Mouse (Mus musculus): ENCODE measurements around the gene Scamp5.

Scamp5 gene

GRCm38 (mm10) chr9:57485774-57486173 is 17.9 kb upstream of the Scamp5 start:
- ChIA-PET POLR2A (interaction anchor here (0.5 to 6.4 kb wide), 45 partner anchors 9 to 276 kb away, joined by 3 to 95 read pairs (median 4); partner anchors contain the start of genes Cox5a (in 4 of the 4), Rpp25 (in 4 of the 4), Scamp5 (in 4 of the 4) and Ppcdc (in 2 of the 4)), CTCF (interaction anchor here (0.5 to 2.8 kb wide), 77 partner anchors 9 to 596 kb away, joined by 3 to 80 read pairs (median 5); partner anchors contain the start of genes Rpp25 (in 4 of the 4), Cox5a (in 3 of the 4), Csk (in 2 of the 4) and 1700017B05Rik (in 1 of the 4))

DNA sequence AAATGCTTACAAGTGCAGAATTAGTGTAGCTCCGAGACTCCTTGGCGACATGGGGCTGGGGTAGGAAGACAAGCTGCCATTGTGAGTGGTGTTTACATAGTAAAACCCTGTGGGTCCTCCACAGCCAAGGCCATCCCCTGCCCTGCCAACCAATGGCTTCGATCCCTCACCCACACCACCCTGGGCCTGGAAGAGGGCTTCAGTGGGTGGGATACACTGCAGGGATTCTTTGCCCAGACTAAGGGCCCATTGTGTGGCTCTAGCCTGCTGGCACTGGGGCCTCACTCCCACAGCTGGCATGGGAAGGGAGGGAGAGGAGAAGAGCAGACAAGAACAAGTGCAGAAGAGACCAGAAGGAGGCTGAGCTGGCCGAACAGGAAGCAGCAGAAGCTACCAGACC is 1.1 kb upstream of the Scamp5 start:
- POLR2A ChIA-PET, result interaction anchor here (0.5 to 2.8 kb wide), 27 partner anchors 9 to 181 kb away, joined by 3 to 40 read pairs (median 6); partner anchors contain the start of genes Cox5a (in 3 of the 4), Rpp25 (in 3 of the 4) and Ppcdc (in 1 of the 4)

DNA sequence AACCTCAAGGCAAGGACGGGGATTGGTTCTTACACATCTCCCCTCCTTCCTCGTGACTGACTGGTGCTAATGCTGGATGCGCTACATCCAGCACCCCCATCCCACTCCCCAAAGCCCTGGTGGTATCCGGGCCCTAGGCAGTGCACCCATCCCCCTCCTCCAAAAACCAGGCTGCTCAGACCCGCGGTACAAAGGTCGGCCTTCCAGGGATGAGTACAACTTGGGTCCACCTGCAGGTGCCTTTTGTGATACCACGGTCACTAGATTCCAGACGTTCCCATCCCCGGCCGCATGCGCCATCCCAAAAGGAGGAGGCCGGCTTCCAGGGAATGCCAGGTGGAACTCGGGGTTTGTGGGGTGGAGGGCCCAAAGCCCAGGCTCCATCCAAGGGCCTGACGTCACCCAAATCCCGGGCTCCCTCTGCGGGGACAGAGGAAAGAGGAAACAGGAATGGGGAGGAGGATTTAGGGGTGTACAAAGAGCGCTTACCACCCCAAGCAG is 539 bp downstream of the Scamp5 start:
- ChIA-PET CTCF (interaction anchor here in 3 of 4 experiments (0.8 to 2.7 kb wide), 9 partner anchors 10 to 186 kb away, joined by 3 to 17 read pairs (median 4); partner anchors contain the start of genes Csk (in 1 of the 3) and Ppcdc (in 1 of the 3)), POLR2A (interaction anchor here (0.6 to 2.8 kb wide), 45 partner anchors 8 to 337 kb away, joined by 3 to 40 read pairs (median 5); partner anchors contain the start of genes Rpp25 (in 4 of the 4), Cox5a (in 3 of the 4), 1700017B05Rik (in 2 of the 4) and Man2c1 (in 1 of the 4))

More for the DNA sequence above, 1.1 kb upstream of the Scamp5 start:
- CTCF ChIA-PET, result interaction anchor here in 3 of 4 experiments (0.6 to 2.7 kb wide), 12 partner anchors 9 to 221 kb away, joined by 3 to 17 read pairs (median 4); partner anchors contain the start of gene Csk (in 1 of the 3)

GRCm38 (mm10) chr9:57466101-57466500 is 1.8 kb downstream of the Scamp5 start:
- ChIA-PET CTCF (no interaction called here), POLR2A (interaction anchor here in 2 of 4 experiments (0.9 to 2.1 kb wide), 7 partner anchors 9 to 48 kb away, joined by 3 to 6 read pairs (median 4); partner anchors contain the start of genes Ppcdc (in 1 of the 2) and Rpp25 (in 1 of the 2))

- CTCF ChIA-PET, result interaction anchor here (0.5 to 1.7 kb wide), 10 partner anchors 13 to 167 kb away, joined by 3 to 16 read pairs (median 4); no protein-coding TSS in a partner anchor
- POLR2A ChIA-PET, result interaction anchor here in 3 of 4 experiments (0.6 to 2.0 kb wide), 17 partner anchors 9 to 511 kb away, joined by 3 to 9 read pairs (median 4); partner anchors contain the start of genes Cox5a (in 2 of the 3), Rpp25 (in 2 of the 3) and Csk (in 1 of the 3)
Observed at GRCm38 (mm10) chr9:57462866-57463265, 5.0 kb downstream of the Scamp5 start.

GRCm38 (mm10) chr9:57459707-57460106 is 8.2 kb downstream of the Scamp5 start:
- CTCF ChIA-PET, result interaction anchor here (0.5 to 2.1 kb wide), 52 partner anchors 8 to 1952 kb away, joined by 3 to 20 read pairs (median 4); partner anchors contain the start of genes Scamp5 (in 2 of the 4), Csk (in 1 of the 4), Edc3 (in 1 of the 4) and Ppcdc (in 1 of the 4)
- POLR2A ChIA-PET, result interaction anchor here (0.5 to 2.3 kb wide), 25 partner anchors 8 to 329 kb away, joined by 3 to 24 read pairs (median 5); partner anchors contain the start of genes Rpp25 (in 2 of the 4), 1700017B05Rik (in 1 of the 4), Csk (in 1 of the 4) and Lman1l (in 1 of the 4)

DNA sequence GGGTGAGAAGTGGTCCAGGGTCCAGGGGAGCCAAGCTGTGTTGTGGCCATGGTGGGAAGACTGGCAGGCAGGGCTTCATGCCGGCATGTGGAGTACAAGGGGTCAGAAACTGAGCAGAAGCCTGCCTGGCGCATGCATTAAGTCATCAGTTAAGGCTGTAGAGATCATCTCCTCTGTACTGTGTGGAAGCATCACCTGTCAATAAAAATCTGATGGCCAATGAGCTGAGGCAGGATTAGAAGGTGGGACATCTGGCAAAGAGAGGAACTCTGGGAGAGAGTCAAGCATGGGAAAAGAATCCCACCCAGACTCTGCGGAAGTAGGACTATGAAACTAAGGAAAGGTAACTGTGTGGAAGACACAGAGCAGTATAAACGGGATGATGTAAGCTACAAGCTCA is 14.3 kb downstream of the Scamp5 start:
- POLR2A ChIA-PET, result interaction anchor here in 3 of 4 experiments (0.5 to 3.8 kb wide), 26 partner anchors 9 to 1094 kb away, joined by 3 to 25 read pairs (median 4); partner anchors contain the start of genes Ppcdc (in 3 of the 3), Cox5a (in 2 of the 3), Rpp25 (in 2 of the 3) and Scamp5 (in 2 of the 3)
- CTCF ChIA-PET, result interaction anchor here in 2 of 4 experiments (0.7 to 1.1 kb wide), 3 partner anchors 12 to 201 kb away, joined by 3 to 6 read pairs (median 6); partner anchors contain the start of gene Ppcdc (in 1 of the 2)

GRCm38 (mm10) chr9:57452624-57453462 is 15.0 kb downstream of the Scamp5 start:
- CTCF ChIA-PET, result interaction anchor here in 3 of 4 experiments (0.8 to 1.3 kb wide), 5 partner anchors 11 to 322 kb away, joined by 3 to 6 read pairs (median 3); partner anchors contain the start of genes Man2c1 (in 1 of the 3) and Ppcdc (in 1 of the 3)
- POLR2A ChIA-PET, result interaction anchor here in 3 of 4 experiments (0.8 to 3.8 kb wide), 19 partner anchors 8 to 69 kb away, joined by 3 to 25 read pairs (median 4); partner anchors contain the start of genes Ppcdc (in 3 of the 3), Cox5a (in 2 of the 3), Scamp5 (in 2 of the 3) and Rpp25 (in 1 of the 3)

- ChIA-PET POLR2A (interaction anchor here (0.6 to 2.8 kb wide), 18 partner anchors 10 to 206 kb away, joined by 3 to 15 read pairs (median 4); partner anchors contain the start of genes Ppcdc (in 3 of the 4), Rpp25 (in 2 of the 4) and Scamp5 (in 2 of the 4)), CTCF (interaction anchor here (0.5 to 1.7 kb wide), 27 partner anchors 8 to 1246 kb away, joined by 3 to 12 read pairs (median 4); partner anchors contain the start of genes Ppcdc (in 3 of the 4), Cox5a (in 2 of the 4) and Scamp5 (in 2 of the 4))
Observed at GRCm38 (mm10) chr9:57449715-57450114, 18.1 kb downstream of the Scamp5 start.

DNA sequence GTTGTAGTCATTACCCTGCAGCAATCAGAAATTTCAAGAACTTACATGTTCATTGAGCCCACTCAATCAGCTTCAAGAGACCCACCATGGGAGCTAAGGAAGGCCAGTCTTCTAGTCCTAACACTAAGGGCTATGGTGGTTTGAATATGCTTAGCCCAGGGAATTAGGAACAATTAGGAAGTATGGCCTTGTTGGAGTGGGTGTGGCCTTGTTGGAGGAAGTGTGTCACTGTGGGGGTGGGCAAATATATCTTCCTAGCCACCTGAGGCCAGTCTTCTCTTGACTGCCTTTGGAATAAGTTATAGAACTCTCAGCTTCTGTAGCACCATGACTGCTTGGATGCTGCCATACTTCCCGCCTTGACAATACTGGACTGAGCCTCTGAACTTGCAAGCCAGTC is 27.2 kb downstream of the Scamp5 start:
- CTCF ChIA-PET, result interaction anchor here in 3 of 4 experiments (0.5 to 1.6 kb wide), 5 partner anchors 9 to 219 kb away, joined by 3 to 13 read pairs (median 3); no protein-coding TSS in a partner anchor
- POLR2A ChIA-PET, result interaction anchor here (0.7 to 5.5 kb wide), 17 partner anchors 9 to 367 kb away, joined by 3 to 56 read pairs (median 6); partner anchors contain the start of genes 1700017B05Rik (in 1 of the 4), Mpi (in 1 of the 4) and Rpp25 (in 1 of the 4)

GRCm38 (mm10) chr9:57439522-57440295 is 28.2 kb downstream of the Scamp5 start, which contains the start of gene Ppcdc:
Ppcdc (minus strand) TSS chr9:57440124.
- CTCF ChIA-PET, result interaction anchor here in 3 of 4 experiments (0.6 to 1.6 kb wide), 14 partner anchors 10 to 366 kb away, joined by 3 to 7 read pairs (median 4); partner anchors contain the start of gene Scamp5 (in 1 of the 3)
- POLR2A ChIA-PET, result interaction anchor here (0.6 to 5.5 kb wide), 81 partner anchors 9 to 887 kb away, joined by 3 to 56 read pairs (median 4); partner anchors contain the start of genes Rpp25 (in 3 of the 4), Cox5a (in 2 of the 4), Edc3 (in 2 of the 4) and Man2c1 (in 2 of the 4)

DNA sequence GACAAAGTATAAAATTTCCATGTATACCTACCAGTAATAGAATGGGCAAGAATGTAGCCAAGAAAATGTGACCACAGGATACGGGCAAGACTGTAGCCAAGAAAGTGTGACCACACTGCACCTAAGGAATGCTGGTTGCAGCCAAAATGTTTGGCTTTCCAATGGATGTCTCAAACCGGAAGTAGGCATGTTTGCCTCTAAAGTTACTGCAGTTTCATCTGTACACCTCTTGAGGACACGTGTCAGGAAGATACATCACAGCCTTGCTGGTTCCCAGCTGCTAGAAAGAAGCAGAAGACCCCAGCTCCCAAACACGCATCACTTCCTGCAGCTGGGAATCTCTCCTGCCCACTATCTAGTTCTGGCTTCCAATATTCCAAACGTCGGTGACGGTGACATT is 28.8 kb downstream of the Scamp5 start:
- POLR2A ChIA-PET, result interaction anchor here in 3 of 4 experiments (0.6 to 5.5 kb wide), 46 partner anchors 9 to 459 kb away, joined by 3 to 56 read pairs (median 5); partner anchors contain the start of genes Cox5a (in 2 of the 3), Rpp25 (in 2 of the 3), 1700017B05Rik (in 1 of the 3) and Csk (in 1 of the 3)

GRCm38 (mm10) chr9:57437896-57438614 is 29.8 kb downstream of the Scamp5 start:
- CTCF ChIA-PET, result interaction anchor here in 2 of 4 experiments (0.6 to 1.4 kb wide), 3 partner anchors 22 to 217 kb away, joined by 3 to 13 read pairs (median 3); no protein-coding TSS in a partner anchor
- POLR2A ChIA-PET, result interaction anchor here in 3 of 4 experiments (0.5 to 5.5 kb wide), 20 partner anchors 8 to 275 kb away, joined by 3 to 56 read pairs (median 4); partner anchors contain the start of genes Csk (in 1 of the 3) and Rpp25 (in 1 of the 3)

More for the DNA sequence above, 28.8 kb downstream of the Scamp5 start:
- CTCF ChIA-PET, result interaction anchor here in 2 of 4 experiments (0.7 to 1.4 kb wide), 4 partner anchors 29 to 366 kb away, joined by 3 to 7 read pairs (median 4); partner anchors contain the start of gene Scamp5 (in 1 of the 2)

- CTCF ChIA-PET, result no interaction called here
- POLR2A ChIA-PET, result interaction anchor here in 2 of 4 experiments (0.8 to 5.1 kb wide), 4 partner anchors 10 to 215 kb away, joined by 3 to 56 read pairs (median 4); no protein-coding TSS in a partner anchor
Observed at GRCm38 (mm10) chr9:57436166-57436565, 31.7 kb downstream of the Scamp5 start.

Measured in embryonic stem cell, embryonic (primary cell).